Mouse (Mus musculus): ENCODE data around the gene Hoxd13.
A peak's percentile ranks its signal among the peaks of the same experiment; 100 is the strongest.

Gene Hoxd13

DNA sequence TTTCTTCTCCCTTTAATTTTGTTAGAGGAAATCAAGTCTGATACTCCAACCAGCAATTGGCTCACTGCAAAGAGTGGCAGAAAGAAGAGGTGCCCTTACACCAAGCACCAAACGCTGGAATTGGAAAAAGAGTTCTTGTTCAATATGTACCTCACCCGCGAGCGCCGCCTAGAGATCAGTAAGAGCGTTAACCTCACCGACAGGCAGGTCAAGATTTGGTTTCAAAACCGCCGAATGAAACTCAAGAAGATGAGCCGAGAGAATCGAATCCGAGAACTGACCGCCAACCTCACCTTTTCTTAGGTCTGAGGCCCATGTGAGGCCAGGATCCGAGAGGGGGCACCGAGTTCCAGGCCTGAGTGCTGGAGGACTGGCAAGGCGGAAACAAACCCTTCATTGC, 26.0 kb downstream of the Hoxd13 start:
- no peak for DNase-seq (ENCODE audit: low spot score in 2 of 2)

DNA sequence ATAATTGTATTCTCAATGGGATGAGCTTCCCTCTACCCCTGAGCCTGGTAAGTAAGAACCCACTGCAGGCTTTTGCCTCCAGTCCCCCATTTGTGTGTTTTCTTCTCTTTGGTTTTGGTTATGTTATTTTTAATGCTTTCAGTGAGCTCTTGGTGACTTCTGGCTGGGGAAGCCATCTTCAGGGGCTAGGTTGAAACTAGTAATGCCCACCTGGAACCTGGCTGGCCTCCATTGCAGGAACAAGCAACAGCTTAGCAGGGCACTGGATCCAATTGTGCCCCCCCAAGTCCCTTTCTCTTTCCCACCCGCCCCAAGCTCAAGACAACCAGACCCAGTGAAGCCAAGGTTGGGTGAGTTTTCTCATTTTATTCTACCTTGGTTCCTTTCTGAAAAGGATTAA, 27.3 kb downstream of the Hoxd13 start:
- no peak for DNase-seq (ENCODE audit: low spot score in 2 of 2)

DNA sequence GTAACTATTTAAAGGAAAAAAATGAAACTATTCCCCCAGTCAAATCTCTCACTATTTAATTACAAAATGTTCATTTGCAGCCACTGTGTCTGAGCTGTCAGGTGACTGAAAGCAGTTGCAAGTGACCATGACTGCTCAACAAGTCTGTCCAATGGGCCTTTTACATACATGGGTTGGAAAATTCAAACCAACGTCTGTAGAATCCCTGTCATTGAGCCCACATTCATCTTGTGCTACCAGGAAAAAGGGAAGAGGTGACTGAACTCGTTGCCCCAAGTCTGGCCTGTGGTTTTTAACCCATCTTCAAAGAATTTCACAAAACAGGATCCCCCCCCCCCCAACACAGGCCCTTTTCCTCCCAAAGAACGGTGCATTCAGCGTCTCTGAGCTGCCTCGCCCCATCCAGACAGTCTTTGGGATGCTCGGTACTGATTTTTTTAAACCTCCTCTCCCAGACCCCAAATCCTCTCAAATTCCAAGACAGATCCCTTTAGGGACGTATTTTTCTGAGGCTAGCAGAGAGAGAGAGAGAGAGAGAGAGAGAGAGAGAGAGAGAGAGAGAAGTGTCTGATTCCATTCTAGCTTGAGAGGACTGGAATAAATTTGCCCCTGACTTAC, 27.8 kb downstream of the Hoxd13 start:
- no peak for DNase-seq (ENCODE audit: low spot score in 2 of 2)

DNA sequence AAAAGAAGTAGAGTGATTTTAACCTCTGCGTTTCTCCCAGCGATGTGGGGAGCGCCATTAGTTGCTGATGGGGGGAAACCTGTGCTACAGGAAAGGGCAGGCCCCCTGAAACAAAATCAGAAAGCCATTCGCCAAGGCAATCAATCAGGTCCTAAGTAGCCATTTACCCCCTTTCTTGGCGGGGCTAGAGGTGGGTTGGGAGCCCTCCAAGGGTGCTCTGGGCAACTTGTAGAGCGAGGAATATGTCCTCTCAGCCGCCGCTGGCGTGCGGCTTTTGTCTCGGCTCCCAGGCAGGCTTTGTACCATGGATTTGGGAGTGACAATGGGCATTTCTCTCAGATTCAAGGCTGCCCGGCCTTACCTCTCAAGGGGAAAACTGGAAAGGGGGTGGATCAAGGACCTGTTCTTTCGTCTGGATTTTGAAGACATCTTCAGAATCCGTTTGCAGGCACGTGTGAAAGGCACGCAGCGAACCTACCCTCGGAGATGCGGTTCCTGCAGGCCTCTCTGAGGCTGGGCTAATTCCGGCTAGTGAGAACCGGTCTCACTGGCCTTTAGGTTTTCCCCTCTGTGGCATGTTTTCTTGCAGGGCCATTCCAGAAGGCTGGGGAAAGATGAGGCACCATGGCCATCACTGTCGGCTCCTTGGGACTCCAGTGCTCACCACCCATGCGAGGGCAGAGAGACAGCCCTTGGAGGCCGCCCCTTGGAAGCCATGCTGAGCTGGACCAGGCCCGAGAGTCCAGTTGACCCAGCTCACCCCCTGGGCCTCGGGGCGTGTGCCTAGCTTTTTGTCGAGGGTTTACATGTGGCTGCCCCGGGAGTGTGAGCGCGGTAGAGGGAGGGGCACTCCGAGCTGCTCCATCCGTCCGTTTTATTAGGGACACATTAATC, 28.6 kb downstream of the Hoxd13 start:
- peak in 1 of 2 experiments; percentile 18 for DNase-seq (ENCODE audit: low spot score in 2 of 2)

DNA sequence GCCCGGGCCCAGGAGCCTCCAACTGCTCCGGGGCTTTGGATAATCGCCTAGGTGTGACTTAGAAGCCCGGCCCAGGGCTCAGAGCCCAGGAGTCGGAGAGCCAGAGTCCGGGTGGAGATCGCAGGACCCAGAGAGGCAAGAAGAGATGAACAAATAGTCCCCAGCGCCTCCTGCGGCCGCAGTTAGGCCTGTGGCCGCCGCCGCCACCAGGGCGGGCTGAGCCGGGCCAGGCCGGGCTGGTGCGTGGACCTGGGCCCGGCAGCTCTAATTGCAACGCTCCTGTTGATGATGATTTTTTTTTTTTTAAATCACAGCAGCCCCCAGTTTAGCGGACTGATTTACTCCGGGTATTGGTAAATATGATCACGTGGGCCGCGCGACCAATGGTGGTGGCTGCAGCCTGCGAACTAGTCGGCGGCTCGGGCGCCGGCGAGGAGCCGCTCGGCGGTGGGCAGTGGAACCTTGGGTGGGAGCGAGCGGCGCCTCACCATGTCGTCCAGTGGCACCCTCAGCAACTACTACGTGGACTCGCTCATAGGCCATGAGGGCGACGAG, 29.5 kb downstream of the Hoxd13 start, which contains the start of gene Hoxd9:
Hoxd9 (plus strand) TSS at position 161 of the 555 bp plus-strand sequence.
- peak in 1 of 2 experiments; percentile 74 for DNase-seq (ENCODE audit: low spot score in 2 of 2)

DNA sequence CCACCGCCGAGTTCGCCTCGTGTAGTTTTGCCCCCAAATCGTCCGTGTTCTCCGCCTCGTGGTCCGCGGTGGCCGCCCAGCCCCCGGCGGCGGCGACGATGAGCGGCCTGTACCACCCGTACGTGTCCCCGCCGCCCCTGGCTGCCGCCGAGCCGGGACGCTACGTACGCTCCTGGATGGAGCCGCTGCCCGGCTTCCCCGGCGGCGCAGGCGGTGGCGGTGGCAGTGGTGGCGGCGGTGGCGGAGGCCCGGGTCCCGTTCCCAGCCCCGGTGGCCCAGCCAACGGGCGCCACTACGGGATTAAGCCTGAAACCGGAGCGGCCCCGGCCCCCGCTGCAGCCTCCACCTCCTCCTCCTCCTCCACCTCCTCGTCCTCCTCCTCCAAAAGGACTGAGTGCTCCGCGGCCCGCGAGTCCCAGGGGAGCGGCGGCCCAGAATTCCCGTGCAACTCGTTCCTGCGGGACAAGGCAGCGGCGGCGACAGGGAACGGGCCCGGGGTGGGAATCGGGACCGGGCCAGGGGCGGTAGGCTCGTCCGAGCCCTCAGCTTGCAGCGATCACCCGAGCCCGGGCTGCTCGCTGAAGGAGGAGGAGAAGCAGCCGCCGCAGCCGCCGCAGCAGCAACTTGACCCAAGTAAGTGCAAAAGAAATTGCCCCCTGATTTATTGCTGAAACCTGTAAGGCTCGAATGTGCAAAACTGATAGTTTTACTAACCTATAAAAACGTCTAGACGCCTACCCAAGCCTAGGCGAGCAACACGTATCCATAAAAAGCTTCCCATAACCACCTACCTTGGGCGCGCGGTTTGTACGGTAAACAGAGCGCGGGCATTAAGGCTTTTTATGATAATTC, 30.3 kb downstream of the Hoxd13 start:
- peak in 1 of 2 experiments; percentile 42 for DNase-seq (ENCODE audit: low spot score in 2 of 2)

DNA sequence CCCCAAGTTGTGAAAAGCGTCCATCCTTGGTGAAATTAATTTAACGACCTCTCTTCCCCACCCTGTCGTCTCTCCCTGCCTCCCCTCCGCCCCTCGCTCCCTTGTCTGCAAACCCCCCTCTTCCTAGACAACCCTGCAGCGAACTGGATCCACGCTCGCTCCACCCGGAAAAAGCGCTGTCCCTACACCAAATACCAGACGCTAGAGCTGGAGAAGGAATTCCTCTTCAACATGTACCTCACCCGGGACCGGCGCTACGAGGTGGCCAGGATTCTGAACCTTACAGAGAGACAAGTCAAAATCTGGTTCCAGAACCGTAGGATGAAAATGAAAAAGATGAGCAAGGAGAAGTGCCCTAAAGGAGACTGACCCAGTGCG, 30.9 kb downstream of the Hoxd13 start:
- no peak for DNase-seq (ENCODE audit: low spot score in 2 of 2)

DNA sequence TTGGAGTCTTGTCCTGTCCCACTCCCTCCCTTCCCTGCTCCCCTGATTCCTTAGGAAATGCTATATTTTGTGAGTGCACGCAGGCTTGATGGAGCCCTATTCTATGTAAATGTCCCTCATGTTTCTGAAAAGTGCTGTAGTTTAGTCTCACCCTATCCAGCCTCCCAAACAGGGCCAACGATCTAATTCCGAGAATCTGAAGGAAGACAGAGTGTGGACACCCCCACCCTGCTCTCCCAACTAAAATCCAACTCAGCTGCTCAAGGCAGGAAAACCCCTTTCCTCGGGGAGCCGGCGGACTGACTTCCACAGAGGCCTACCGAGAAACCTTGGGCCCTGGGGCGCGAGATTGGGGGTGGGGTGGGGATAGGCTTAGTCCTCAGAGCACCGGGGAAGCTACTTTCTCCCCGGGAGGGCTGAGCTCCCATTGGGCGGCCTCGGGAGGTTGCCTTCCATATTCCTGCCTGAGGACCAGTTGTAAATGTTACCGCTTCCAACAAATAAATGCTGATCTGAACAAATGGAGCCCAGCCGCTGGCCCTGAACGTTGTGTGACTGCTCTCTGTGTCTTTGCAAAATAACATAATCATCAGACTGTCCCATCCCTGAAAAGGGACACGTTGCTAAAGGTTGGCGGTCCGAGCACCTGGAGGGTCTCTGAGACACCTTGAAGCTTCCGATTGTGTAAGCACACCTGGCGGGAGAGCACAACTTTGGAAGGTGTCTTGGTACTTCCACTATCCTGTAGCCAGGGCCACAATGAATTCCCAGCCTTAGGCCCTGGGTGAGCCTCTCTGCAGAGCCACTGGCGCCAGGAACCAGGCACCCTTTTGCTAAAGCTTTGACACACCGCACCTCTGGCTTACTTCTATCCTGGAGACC, 31.8 kb downstream of the Hoxd13 start:
- peak in 1 of 2 experiments; percentile 27 for DNase-seq (ENCODE audit: low spot score in 2 of 2)

DNA sequence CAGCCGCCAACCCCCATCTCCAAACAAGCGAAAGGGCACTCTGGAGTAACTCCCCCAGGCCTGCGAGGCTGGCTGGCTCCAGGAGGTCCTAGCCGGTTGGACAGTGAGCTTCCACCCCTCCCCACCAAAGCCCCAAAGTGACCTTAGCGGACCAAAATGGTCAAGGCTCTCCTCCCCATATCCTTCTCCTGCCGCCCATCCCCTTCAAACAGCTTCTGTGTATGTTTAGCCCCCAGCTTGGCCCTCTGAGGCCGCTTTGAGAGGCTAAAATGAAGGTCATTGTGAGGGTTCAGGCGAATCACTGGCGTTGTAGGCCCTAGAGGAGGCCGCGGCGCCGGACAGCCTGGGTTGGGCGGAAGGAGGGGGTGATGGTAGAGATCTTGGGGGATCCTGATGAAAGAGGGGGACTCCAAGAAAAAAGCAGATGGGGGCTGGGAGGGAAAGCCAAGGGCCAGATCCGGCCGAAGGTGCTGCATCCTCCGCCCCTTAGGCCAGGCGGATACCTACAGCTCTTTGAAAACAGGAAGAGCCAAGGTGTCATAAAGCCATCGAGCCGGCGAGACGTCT, 32.5 kb downstream of the Hoxd13 start:
- peak in 1 of 2 experiments; percentile 27 for DNase-seq (ENCODE audit: low spot score in 2 of 2)

DNA sequence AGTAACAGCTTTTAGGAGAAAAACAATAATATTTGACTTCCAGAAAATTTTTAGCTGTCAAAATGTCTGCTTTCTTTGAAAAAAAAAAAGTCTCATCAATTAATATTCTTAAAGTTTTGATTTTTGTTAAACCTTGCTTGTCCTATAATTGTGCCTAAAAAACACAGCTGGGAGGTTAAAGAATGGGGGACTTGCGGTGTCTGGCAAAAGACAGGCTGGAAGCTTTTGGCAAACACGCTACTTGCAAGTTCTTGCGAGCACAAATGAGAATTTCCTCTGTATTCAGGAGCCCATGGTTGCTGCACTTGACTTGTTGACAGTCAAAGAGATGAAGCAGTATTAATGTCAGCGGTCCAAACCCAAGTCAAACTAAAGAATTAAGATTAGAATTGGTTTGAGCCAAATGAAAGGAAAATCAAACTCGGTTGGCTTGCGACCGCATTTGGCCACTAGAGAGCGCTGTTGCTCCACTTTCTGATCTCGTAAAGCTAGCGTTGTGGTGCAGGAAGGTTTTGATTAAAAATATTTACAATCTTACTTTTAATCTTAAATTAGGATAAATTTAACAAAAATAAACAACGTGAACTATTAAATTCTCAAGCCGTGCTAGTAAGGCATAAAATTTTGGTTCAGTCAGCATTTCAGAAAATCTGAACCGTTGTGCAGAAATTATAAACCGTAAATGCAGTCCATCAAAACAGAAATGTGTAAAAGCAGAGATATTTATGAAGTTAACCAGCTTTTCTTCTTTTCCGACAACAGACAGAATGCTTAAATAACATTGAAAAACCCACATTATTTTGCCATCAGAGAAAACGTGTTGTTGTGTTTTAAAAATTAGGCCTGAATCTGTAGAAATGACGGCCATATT, 34.1 kb downstream of the Hoxd13 start:
- DNase-seq (ENCODE audit: low spot score in 2 of 2): peak in 1 of 2 experiments; percentile 85

DNA sequence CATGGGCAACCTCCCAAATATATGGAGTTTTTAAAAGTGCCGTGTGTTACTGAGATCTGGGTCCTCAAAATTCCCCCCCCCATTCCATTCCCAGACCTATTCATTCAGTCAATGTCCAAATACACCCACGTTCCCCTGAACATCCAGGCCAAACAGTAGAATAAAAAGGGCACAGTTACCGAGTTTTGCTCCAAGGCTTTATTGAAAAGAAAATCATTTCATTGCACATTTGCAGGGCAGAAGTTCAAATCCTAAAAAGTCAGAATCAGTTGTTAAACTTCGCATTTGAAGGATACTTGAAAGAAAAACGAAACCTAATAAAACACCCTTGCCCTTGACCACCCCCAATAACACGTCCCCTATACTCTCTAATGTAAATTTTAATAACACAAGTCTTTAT, 34.7 kb downstream of the Hoxd13 start:
- no peak for DNase-seq (ENCODE audit: low spot score in 2 of 2)

DNA sequence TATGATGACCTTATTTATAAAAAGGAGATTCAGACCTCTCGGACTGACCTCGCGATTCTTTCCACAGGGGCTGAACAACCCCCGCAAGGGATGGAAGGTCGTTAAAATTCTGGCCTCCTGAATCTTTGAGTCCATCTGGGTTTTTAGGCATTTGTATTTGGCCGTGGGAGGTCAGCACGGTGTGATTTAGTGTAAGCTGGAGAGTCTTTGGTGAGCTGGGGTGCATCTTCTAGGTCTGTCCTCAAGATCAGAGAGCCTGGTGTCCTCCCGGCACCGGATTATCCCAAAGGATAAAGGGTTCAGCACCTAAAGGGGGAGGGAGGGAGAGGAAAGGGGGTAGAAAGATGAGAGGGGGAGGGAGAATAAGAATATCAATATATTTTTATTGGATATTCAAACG, 35.2 kb downstream of the Hoxd13 start:
- DNase-seq (ENCODE audit: low spot score in 2 of 2): no peak

DNA sequence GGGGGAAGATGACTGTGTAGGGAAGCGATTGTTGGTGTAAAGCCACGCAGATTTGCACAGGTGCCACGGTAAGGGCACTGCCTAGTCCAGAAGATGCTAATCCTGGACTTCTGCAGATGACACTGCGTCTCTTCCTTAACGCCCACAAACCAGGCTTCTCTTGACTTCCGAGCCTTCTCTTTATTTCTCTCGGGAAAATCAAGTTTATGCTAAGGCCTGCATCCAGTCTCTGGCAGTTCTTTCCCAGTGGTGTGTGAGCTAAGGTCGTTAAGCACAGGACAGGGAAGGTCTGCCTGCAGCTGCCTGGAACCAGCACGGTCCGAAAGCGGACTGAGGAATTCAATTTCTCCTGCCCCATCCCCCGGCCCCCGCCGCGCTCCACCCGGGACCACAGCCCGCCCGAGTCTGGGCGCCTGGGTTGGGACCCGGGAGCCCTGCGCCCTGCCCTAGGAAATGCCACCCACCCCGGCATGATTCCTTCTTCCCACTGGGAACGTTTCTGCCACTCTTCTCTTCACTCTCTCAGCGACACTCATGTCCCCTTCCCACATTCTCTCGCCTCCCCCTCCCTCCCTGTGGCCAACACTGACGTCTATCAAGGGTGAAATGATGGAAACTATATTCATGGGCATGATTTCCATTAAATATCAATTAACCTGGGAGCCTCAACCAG, 35.7 kb downstream of the Hoxd13 start:
- DNase-seq (ENCODE audit: low spot score in 2 of 2): no peak

DNA sequence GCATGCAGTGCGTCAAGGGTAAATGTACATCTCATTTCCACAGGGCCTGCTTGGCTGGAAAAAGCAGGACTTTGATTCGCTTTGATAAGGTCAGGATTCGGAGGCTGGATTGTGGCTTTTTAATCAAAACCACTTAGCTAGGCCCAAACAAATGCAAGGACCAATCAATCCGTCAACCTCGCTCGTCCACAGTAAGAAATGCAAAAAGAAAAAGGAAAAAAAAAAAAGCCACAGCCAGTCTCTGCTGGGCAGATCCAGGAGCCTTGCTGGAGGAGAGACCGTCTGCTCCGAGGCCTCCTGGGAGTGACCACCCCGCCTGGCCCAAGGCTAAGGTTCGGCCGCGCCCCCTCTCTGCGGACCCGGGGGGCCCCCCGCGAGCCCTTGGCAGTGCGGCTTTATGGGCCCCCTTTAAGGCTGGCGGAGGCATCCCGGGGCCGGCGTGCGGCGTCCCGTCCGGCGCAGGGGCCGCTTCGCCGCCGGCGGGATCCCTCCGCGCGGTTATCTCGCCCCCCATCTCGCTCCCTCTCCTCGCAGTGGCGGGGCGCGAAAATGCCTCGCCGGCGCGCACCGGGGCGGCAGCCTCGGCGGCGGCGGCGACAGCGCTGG, 36.4 kb downstream of the Hoxd13 start, which contains the start of gene Hoxd8:
Hoxd8 (plus strand) TSS at position 223 of the 606 bp plus-strand sequence.
- peak; percentile 86 to 87 for DNase-seq (ENCODE audit: low spot score in 2 of 2)

DNA sequence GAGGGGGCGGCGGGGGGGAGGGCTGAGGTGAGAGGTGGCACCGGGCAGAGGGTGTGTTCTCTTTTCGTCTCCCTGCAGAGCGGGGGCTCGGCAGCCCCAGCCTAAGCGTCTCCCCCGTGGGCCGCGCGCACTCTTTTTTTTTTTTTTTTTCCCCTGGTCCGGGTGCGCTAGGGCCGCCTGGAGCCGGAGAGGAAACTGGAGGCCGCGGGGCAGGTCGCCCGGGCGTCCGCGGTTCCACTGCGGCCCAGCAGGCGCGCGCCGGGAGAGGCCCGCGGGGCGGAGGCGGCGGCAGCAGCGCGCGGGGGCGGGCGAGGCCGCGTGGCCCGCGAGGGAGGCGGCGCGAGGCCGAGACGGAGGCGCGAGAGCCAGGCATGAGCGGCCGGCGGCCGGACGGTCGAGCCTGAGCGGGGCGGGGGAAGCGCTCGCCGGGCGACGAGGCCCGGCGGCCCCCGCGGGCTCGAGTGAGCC, 36.9 kb downstream of the Hoxd13 start:
- no peak for DNase-seq (ENCODE audit: low spot score in 2 of 2)

DNA sequence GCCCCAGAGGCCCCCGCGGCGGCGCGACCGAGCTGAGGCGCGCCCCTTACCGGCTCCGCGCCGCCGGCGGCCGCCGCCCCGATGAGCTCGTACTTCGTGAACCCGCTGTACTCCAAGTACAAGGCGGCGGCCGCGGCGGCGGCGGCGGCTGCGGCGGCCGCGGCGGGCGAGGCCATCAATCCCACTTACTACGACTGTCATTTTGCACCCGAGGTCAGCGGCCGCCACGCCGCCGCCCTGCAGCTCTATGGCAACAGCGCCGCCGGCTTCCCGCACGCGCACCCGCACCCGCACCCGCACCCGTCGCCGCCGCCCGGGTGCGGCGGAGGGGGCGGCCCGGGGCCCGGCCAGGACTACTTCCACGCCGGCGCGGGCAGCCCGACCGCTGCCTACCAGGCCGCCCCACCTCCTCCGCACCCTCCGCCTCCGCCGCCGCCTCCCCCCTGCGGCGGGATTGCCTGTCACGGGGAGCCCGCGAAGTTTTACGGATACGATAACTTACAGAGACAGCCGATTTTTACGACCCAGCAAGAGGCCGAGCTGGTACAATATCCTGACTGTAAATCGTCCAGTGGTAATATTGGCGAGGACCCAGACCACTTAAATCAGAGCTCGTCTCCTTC, 37.5 kb downstream of the Hoxd13 start:
- DNase-seq (ENCODE audit: low spot score in 2 of 2): peak in 1 of 2 experiments; percentile 79

DNA sequence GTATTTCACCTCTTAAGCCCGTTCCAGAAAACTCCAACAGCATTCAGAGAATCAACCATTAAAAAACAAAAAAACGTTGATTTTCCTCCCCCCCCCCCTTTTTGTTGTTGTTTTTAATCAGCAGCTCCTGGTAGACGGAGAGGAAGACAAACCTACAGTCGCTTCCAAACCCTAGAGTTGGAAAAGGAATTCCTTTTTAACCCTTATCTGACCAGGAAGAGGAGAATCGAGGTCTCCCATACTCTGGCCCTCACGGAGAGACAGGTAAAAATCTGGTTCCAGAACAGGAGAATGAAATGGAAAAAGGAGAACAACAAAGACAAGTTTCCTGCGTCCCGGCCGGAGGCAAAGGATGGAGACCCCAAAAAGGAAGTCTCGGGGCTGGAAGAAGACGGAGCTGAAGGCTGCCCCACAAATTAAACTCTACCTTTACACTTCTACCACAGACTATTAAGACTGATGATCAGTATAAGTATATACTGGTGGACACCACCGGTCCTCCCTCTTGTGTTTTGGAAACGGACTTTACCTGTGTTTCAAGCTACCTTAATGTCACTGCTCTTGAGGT, 38.4 kb downstream of the Hoxd13 start:
- DNase-seq (ENCODE audit: low spot score in 2 of 2): no peak
